Mouse (Mus musculus): ENCODE data around the gene Med29. TPM values are rescaled to one million over a fixed set of nuclear protein-coding genes. Genes with fewer than 3 reads are reported as not detected.
A peak's percentile ranks its signal among the peaks of the same experiment; 100 is the strongest.

The Med29 gene
- polyA plus RNA-seq, 1 experiment: 58.0 TPM

DNA sequence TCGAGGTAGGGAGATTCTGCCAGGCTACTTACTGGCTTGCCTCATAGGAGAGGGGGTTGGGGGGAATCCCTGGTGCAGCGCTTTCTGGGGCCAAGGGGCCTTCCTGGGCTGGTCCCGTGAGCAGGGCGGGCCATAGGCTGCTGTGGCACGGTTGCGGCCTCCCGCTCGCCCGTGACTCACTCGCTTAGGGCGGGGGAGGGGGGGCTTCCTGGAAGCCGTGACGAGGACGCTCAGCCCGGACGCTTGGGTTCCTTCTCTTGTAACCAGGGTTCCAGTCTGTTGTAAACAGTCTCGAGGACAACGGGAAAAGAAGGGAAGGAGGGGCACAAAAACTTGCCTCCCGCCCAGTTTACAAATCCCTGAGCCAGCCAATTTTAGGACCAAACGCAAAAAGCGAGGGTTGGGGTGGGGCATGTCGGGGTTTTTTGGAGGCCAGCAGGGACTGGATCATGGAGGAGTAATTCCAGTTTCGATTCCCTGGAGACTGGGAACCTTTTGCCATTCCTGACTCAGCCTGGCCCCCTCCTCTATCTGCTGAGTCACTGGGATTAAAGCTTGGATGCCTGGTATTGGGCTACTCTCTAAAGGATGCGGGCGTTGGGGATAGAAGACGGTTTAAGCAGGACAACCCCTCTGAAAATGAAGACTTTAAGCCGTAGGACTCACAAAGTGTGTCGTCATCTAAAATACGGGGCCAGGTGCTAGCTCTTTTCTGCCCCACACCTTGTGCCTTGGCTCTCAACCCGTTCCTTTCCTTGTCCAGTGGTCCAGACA, 11.3 kb downstream of the Med29 start:
- Histone ChIP-seq H3K4me1 (ENCODE audit: control insufficient read depth, insufficient read depth, insufficient read length, low read length) (peaks cover 28% of the 10 kb centered on the region; the same call in 1 of the 2 replicates), H3K36me3 (ENCODE audit: control insufficient read depth, insufficient read depth, low read length) (peaks cover 18% of the 10 kb centered on the region), H3K27ac (ENCODE audit: insufficient read depth, low read depth, low read length) (peak overlapping the region; percentile 98), H3K27me3 (ENCODE audit: control insufficient read depth, insufficient read depth, low read length) (no peaks in the 10 kb centered on the region), H3K4me3 (ENCODE audit: low read depth, low read length) (peak overlapping the region; percentile 61)
- TF ChIP-seq CTCF (IDR thresholded peaks at IDR 0.05; ENCODE audit: extremely low read depth, insufficient read length, insufficient replicate concordance, low read depth, low read length) (no peak), POLR2A (IDR thresholded peaks at IDR 0.05; ENCODE audit: low read depth, low read length) (peak; percentile 18; the same call in 1 of the 2 replicates)
- WGBS: under 1% methylated on average over 30 of the region's 30 CpGs

GRCm38 (mm10) chr7:28380237-28381016, 12.1 kb downstream of the Med29 start, which contains the start of gene Zfp36:
Gene Zfp36 (minus strand): TSS chr7:28380253.
- Histone ChIP-seq H3K4me1 (ENCODE audit: control insufficient read depth, insufficient read depth, insufficient read length, low read length) (peaks cover 28% of the 10 kb centered on the region; the same call in 1 of the 2 replicates), H3K36me3 (ENCODE audit: control insufficient read depth, insufficient read depth, low read length) (peaks cover 18% of the 10 kb centered on the region), H3K27me3 (ENCODE audit: control insufficient read depth, insufficient read depth, low read length) (no peaks in the 10 kb centered on the region), H3K27ac (ENCODE audit: insufficient read depth, low read depth, low read length) (peak within 1 kb of the TSS; percentile 98), H3K4me3 (ENCODE audit: low read depth, low read length) (peak within 1 kb of the TSS; percentile 78)
- WGBS: 27% methylated on average over 17 of the region's 17 CpGs
- no peak for TF ChIP-seq POLR2A (IDR thresholded peaks at IDR 0.05; ENCODE audit: low read depth, low read length)
- no peak for TF ChIP-seq CTCF (IDR thresholded peaks at IDR 0.05; ENCODE audit: extremely low read depth, insufficient read length, insufficient replicate concordance, low read depth, low read length)

DNA sequence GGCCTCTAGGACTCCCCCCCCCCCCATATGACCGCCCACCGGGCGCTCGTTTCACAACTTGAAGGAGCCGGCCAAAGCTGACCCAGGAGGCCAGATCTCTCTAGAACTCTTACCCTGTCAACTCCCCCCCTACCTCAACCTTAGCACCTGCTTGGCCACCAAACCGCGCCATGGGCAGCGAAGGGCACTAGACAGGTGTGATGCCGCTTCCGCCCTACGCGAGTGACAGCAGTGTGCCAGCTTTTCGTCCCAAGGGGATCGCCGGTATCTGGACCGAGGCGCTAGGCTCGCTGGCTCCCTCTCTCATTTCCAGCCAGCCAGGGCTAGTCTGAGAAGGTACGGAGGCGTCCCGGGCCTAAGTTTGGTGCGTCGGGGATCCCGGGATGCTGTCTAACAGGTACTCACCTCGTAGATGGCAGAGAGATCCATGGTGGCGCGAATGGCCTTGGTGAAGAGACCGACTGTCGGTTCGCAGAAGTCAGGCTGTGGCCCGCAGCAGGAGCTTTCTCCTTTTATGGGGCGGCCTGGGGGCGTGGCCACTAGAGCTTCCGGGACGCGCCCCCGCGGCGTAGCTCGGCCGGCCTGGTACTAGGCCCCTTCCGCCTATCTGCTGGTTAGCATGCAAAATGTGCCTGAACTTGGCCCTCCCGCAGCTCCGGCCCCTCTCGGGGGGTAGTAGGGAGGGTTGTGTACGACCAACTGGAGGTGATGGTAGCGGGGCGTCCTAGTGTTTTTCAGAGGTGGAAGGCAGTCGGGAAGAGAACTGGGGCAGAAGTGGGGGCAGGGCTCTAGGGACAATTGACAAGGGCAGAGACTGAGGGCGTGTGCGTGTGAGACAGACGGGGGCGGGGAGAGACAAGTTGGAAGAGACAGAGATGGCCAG, 13.5 kb downstream of the Med29 start:
- H3K4me1 ChIP-seq (ENCODE audit: control insufficient read depth, insufficient read depth, insufficient read length, low read length): peaks cover 21% of the 10 kb centered on the region; the same call in 1 of the 2 replicates

GRCm38 (mm10) chr7:28378066-28378690, 14.3 kb downstream of the Med29 start:
- WGBS: 2% methylated on average over 32 of the region's 32 CpGs
- H3K36me3 ChIP-seq (ENCODE audit: control insufficient read depth, insufficient read depth, low read length): peaks cover 18% of the 10 kb centered on the region

More for the DNA sequence above, 13.5 kb downstream of the Med29 start:
- Histone ChIP-seq H3K27me3 (ENCODE audit: control insufficient read depth, insufficient read depth, low read length) (no peaks in the 10 kb centered on the region), H3K36me3 (ENCODE audit: control insufficient read depth, insufficient read depth, low read length) (peaks cover 18% of the 10 kb centered on the region), H3K27ac (ENCODE audit: insufficient read depth, low read depth, low read length) (peak overlapping the region; percentile 98), H3K4me3 (ENCODE audit: low read depth, low read length) (peak overlapping the region; percentile 78)
- under 1% methylated on average over 53 of the region's 53 CpGs for WGBS
- TF ChIP-seq CTCF (IDR thresholded peaks at IDR 0.05; ENCODE audit: extremely low read depth, insufficient read length, insufficient replicate concordance, low read depth, low read length): no peak
- TF ChIP-seq POLR2A (IDR thresholded peaks at IDR 0.05; ENCODE audit: low read depth, low read length): peak; percentile 100

DNA sequence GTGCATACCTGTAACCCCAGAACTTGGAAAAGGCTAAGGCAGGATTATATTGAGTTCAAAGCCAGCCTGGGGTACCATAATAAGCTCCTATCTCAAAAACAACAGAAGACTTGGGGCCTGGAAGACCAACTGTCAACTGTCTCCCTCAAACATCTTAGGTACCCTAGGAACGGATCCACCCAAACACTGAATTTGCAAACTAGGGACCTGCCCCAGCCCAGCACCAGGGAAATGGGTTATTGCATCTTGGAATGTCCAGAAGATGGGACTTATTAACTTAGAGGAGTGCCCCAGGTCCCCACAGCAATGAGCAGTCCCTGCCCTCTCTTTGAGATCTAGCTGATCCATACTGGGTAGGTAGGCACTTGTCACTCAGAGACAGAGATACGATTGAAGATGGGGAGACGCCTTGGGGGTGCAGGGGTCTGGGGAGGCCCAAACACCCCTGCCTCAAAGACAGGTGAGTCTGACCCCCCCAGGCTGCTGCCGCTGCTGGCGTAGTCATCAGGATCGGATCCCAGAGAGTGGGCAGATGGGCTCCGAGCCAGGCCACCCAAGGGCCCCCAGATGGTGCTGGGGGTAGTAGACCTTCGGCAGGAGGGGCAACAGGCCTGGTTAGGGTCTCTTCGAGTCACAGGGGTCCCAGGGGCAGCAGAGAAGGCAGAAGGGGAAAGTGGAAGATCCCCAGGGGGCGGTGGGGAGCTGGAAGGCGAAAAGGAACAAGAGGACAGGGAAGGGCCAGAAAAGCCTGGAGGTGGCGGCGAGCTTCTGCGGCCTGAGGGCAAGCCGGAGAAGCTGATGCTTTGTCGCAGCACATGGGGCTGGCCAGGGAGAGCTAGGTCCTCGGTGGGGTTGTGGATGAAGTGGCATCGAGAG, 15.1 kb downstream of the Med29 start:
- no peaks in the 10 kb centered on the region for H3K27me3 ChIP-seq (ENCODE audit: control insufficient read depth, insufficient read depth, low read length)
- TF ChIP-seq POLR2A (IDR thresholded peaks at IDR 0.05; ENCODE audit: low read depth, low read length) (no peak), CTCF (IDR thresholded peaks at IDR 0.05; ENCODE audit: extremely low read depth, insufficient read length, insufficient replicate concordance, low read depth, low read length) (no peak)
- H3K4me3 ChIP-seq (ENCODE audit: low read depth, low read length): peak overlapping the region; percentile 78
- H3K36me3 ChIP-seq (ENCODE audit: control insufficient read depth, insufficient read depth, low read length): peaks cover 18% of the 10 kb centered on the region
- H3K4me1 ChIP-seq (ENCODE audit: control insufficient read depth, insufficient read depth, insufficient read length, low read length): peaks cover 13% of the 10 kb centered on the region; the same call in 1 of the 2 replicates
- peak overlapping the region; percentile 98 for H3K27ac ChIP-seq (ENCODE audit: insufficient read depth, low read depth, low read length)
- 11% methylated on average over 18 of the region's 18 CpGs for WGBS

More at GRCm38 (mm10) chr7:28378066-28378690, 14.3 kb downstream of the Med29 start:
- TF ChIP-seq CTCF (IDR thresholded peaks at IDR 0.05; ENCODE audit: extremely low read depth, insufficient read length, insufficient replicate concordance, low read depth, low read length) (no peak), POLR2A (IDR thresholded peaks at IDR 0.05; ENCODE audit: low read depth, low read length) (peak; percentile 41)
- Histone ChIP-seq H3K4me3 (ENCODE audit: low read depth, low read length) (peak overlapping the region; percentile 78), H3K27me3 (ENCODE audit: control insufficient read depth, insufficient read depth, low read length) (no peaks in the 10 kb centered on the region), H3K27ac (ENCODE audit: insufficient read depth, low read depth, low read length) (peak overlapping the region; percentile 98), H3K4me1 (ENCODE audit: control insufficient read depth, insufficient read depth, insufficient read length, low read length) (peaks cover 16% of the 10 kb centered on the region; the same call in 1 of the 2 replicates)

Measured in small intestine, adult 2 months (tissue).